Mouse (Mus musculus) forebrain, embryonic 12.5 days (tissue): ENCODE results near the gene Ankrd34b. TPM values are rescaled to one million over a fixed set of nuclear protein-coding genes. Genes with fewer than 3 reads are reported as not detected.

ENCODE experiments used
- ATAC-seq: fragments of 200-750 bp; cut with Nextera tagmentation; 2 replicates; pipeline ENCODE4 v1.8.0; 2017; ENCODE audit warnings: moderate TSS enrichment; ENCODE audit not compliant: low FRiP score
- H3K27ac ChIP-seq: fragments of 300-500 bp; sonication (generic); 2 replicates; pipeline ENCODE4 v1.5.1; 2016; ENCODE audit warnings: mild to moderate bottlenecking
- H3K27me3 ChIP-seq: fragments of 300-500 bp; sonication (generic); 2 replicates; pipeline ENCODE4 v1.6.1; 2016; ENCODE audit warnings: mild to moderate bottlenecking
- H3K36me3 ChIP-seq: fragments of 300-500 bp; sonication (generic); replicated peaks from 2 replicates; pipeline ENCODE4 v1.6.1; 2016; ENCODE audit warnings: mild to moderate bottlenecking
- H3K4me1 ChIP-seq: fragments of 300-500 bp; sonication (generic); 2 replicates; pipeline ENCODE4 v1.6.1; 2016
- H3K4me2 ChIP-seq: fragments of 300-500 bp; sonication (generic); 2 replicates; pipeline ENCODE4 v1.6.1; 2016; ENCODE audit warnings: mild to moderate bottlenecking, moderate library complexity
- H3K4me3 ChIP-seq: fragments of 300-500 bp; sonication (generic); replicated peaks from 2 replicates; pipeline ENCODE4 v1.5.1; 2016; ENCODE audit warnings: mild to moderate bottlenecking
- H3K9ac ChIP-seq: fragments of 300-500 bp; sonication (generic); 2 replicates; pipeline ENCODE4 v1.6.1; 2016; ENCODE audit warnings: mild to moderate bottlenecking
- H3K9me3 ChIP-seq: fragments of 300-500 bp; sonication (generic); 2 replicates; pipeline ENCODE4 v1.6.1; 2016
- WGBS: fragments of 180-500 bp; shearing (Covaris S2); methylation state at CpG from one replicate; pipeline ENCODE4 v1.1.7; 2016; 5-methylcytosine and 5-hydroxymethylcytosine counted together
- polyA plus RNA-seq: library from polyadenylated mRNA; unstranded; fragments of >200 nt; fragmentation: Nextera tagmentation; extraction: Ambion mirVana; gene quantifications from 2 replicates; pipeline ENCODE4 v1.2.1, GENCODE M21; 2016

The Ankrd34b gene
- polyA plus RNA-seq: 0.09 and 0.21 TPM in 2 replicates

GRCm38 (mm10) chr13:92425758-92426264 lies at the start of gene Ankrd34b:
Gene Ankrd34b, plus strand, starts transcription at chr13:92425896.
- Histone ChIP-seq H3K9ac (peak within 1 kb of the TSS; percentile 50), H3K4me1 (peaks cover 15% of the 10 kb centered on the region), H3K27ac (no peak within 1 kb of the TSS), H3K27me3 (peaks cover 64% of the 10 kb centered on the region), H3K36me3 (no peaks in the 10 kb centered on the region), H3K4me2 (peak within 1 kb of the TSS; percentile 96), H3K4me3 (peak within 1 kb of the TSS; percentile 68), H3K9me3 (no peaks in the 10 kb centered on the region)
- WGBS: under 1% methylated on average over 54 of the region's 54 CpGs
- ATAC-seq: peak; percentile 91

DNA sequence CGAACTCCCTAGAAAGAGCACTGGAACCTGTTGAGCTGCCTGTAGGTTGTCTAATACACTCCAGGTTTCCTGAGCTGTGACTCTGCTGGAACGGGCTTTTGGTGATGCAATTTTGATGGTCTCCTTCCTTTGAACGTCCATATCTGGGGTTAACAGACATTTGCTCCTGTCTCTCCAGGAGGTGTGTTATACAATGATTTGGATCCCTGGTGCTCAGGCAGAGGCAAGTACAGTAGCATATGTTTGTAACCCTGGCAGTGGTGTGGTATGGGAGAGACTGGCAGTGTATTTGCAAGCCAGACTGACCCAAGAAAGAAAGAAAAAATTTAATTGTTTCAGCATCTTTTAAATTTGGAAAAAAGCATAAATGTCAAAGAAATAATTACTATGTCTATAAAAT lies 38.3 kb upstream of the Ankrd34b start:
- H3K36me3 ChIP-seq: peaks cover 25% of the 10 kb centered on the region
- H3K4me1 ChIP-seq: no peaks in the 10 kb centered on the region
- no peak overlapping the region for H3K4me2 ChIP-seq
- H3K27ac ChIP-seq: no peak overlapping the region
- no peaks in the 10 kb centered on the region for H3K27me3 ChIP-seq
- no peak overlapping the region for H3K9ac ChIP-seq
- no peak overlapping the region for H3K4me3 ChIP-seq
- 95% methylated on average over 3 of the region's 3 CpGs for WGBS
- H3K9me3 ChIP-seq: no peaks in the 10 kb centered on the region
- ATAC-seq: no peak

DNA sequence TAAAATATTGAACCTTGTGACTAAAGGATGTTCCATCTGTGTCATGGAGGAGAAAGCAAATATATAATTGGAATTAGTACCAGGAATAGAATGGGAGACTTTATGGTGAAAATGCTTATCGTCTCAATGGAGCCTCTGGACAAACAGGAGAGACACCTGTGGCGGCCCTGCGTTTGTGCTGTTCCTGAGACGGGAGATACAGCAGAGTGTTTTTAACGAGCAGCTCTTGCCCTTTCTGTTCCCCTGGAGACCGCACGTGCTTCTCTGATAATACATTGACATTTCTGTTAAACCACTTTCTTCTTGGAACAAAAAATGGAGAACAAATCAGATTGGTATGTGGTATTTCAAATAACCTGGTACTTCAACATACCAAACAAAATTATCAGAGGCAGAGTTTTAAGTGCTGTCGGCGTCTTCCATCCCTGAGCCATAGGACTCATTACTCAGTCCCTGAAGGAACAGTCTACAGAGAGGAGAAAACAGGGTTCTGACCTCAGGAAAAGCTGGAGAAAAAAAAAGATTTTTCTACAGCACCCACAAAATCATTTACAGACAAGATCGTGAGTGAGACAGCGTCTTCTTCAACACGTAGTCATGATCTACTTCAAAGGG lies 32.5 kb upstream of the Ankrd34b start:
- no peak for ATAC-seq
- 77% methylated on average over 12 of the region's 12 CpGs for WGBS
- no peaks in the 10 kb centered on the region for H3K4me1 ChIP-seq
- no peaks in the 10 kb centered on the region for H3K27me3 ChIP-seq
- H3K9ac ChIP-seq: no peak overlapping the region
- no peaks in the 10 kb centered on the region for H3K9me3 ChIP-seq
- no peak overlapping the region for H3K27ac ChIP-seq
- no peak overlapping the region for H3K4me2 ChIP-seq
- no peaks in the 10 kb centered on the region for H3K36me3 ChIP-seq
- H3K4me3 ChIP-seq: no peak overlapping the region

DNA sequence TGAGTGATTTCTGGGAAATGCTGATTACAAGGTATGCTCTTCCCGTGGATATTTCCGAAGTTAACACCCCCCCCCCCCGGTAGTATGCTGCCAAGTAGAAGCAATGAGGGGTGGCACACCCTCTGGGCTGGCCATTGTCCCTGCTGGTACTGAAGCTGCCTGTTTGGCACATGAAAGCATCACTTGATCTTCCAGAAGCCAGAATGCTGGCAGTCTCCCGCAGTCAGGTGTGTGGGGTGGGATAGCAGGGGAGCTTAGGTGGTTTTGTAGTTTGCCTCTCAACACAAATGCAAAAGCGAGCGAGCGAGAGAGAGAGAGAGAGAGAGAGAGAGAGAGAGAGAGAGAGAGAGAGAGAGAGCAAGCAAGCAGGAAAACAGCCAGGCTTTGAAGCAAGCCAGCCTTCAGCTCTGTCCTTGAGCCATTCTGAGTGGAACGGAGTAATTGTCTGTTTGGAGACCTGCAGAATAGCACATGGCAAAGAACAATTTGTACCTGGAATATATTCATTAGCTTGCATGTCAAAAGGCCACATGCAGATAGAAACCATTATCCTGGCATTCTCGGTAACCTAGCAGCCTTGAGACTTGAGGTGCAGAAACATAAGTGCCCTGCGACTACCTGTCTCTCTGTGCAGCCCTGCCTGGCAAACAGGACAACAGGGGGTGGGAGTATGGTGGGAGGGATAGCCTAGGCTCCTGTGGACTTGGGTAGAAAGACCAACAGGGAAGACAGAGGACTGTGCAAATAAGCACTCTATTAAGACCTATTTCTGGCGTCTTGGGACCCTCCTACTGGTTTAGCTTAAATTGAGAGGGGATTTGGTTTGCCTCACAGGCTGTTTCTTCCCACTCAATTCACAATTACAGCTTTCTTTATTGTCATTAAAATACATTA lies 27.0 kb upstream of the Ankrd34b start:
- no peaks in the 10 kb centered on the region for H3K9me3 ChIP-seq
- H3K4me1 ChIP-seq: no peaks in the 10 kb centered on the region
- no peaks in the 10 kb centered on the region for H3K27me3 ChIP-seq
- H3K4me2 ChIP-seq: no peak overlapping the region
- H3K27ac ChIP-seq: no peak overlapping the region
- no peak overlapping the region for H3K4me3 ChIP-seq
- H3K9ac ChIP-seq: no peak overlapping the region
- 76% methylated on average over 11 of the region's 11 CpGs for WGBS
- ATAC-seq: no peak
- no peaks in the 10 kb centered on the region for H3K36me3 ChIP-seq

GRCm38 (mm10) chr13:92402063-92402462 lies 23.6 kb upstream of the Ankrd34b start:
- no peak for ATAC-seq
- WGBS: 74% methylated on average over 2 of the region's 2 CpGs
- Histone ChIP-seq H3K27me3 (no peaks in the 10 kb centered on the region), H3K4me1 (no peaks in the 10 kb centered on the region), H3K4me2 (no peak overlapping the region), H3K36me3 (no peaks in the 10 kb centered on the region), H3K4me3 (no peak overlapping the region), H3K9me3 (no peaks in the 10 kb centered on the region), H3K9ac (no peak overlapping the region), H3K27ac (no peak overlapping the region)

DNA sequence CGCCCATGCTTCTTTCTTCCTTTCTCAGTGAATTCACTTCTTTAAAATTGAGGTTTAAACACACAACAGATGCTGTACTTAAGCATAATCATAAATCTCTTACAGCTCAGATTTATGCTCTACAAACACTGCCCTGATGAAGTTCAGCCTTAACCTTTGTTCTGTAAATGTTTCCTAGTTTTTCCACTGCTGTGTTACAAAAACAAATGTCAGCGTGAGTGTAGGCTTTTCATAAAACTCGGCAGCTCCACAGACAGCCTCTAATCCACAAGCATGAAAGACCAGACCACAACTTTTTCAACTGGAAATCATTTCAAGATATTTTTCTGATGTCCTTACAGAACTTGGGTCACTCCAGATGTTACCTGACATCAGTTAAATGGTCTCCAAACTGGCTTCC lies 22.2 kb upstream of the Ankrd34b start:
- ATAC-seq: no peak
- no peaks in the 10 kb centered on the region for H3K27me3 ChIP-seq

DNA sequence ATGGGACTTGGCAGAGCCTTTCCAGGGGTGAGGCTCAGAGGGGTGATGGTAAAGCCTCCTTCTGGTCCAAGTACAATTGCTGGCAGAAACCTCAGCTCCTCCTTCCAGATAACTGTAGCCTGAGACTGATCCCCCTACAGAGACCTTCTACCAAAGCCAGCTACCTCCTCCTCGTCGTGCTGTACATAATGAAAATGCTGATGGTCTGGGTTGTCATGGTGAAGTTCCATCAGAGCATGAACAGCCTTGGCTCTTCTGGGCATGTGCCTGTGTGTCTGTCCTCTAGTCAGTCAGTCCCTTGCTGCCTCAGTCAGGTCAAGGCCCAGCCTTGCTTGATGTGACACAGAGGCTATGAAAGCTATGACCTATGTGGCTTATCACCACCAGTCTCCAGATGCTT lies 15.2 kb upstream of the Ankrd34b start:
- H3K4me3 ChIP-seq: no peak overlapping the region
- WGBS: 71% methylated on average over 2 of the region's 2 CpGs
- ATAC-seq: no peak
- no peaks in the 10 kb centered on the region for H3K9me3 ChIP-seq
- H3K27me3 ChIP-seq: no peaks in the 10 kb centered on the region
- H3K4me2 ChIP-seq: no peak overlapping the region
- H3K4me1 ChIP-seq: no peaks in the 10 kb centered on the region
- H3K36me3 ChIP-seq: no peaks in the 10 kb centered on the region
- no peak overlapping the region for H3K9ac ChIP-seq
- H3K27ac ChIP-seq: no peak overlapping the region

More for the DNA sequence above, 22.2 kb upstream of the Ankrd34b start:
- Histone ChIP-seq H3K9ac (no peak overlapping the region), H3K4me1 (no peaks in the 10 kb centered on the region), H3K27ac (no peak overlapping the region), H3K9me3 (no peaks in the 10 kb centered on the region), H3K36me3 (no peaks in the 10 kb centered on the region), H3K4me2 (no peak overlapping the region), H3K4me3 (no peak overlapping the region)
- 84% methylated on average over 3 of the region's 3 CpGs for WGBS

DNA sequence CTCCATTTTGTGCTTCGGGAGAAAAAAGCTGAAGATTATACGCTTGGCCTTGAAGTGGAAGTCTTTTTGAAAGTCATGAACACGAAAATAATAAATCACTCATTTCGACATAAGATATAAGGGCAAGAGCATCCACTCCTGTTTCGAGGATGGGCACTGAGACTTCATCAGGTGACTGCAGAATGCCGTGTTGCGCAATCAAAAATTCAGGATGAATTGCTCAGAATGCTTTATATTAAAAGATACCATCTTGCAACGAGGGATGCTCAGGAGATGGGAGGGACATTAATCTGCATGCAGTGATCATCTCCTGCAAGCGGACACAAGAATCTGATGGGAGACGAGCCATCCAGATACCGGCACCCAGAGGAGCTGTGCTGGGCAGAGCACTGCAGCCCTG lies 6.1 kb upstream of the Ankrd34b start:
- H3K27me3 ChIP-seq: peaks cover 20% of the 10 kb centered on the region
- no peak overlapping the region for H3K9ac ChIP-seq
- H3K27ac ChIP-seq: no peak overlapping the region
- ATAC-seq: no peak
- no peaks in the 10 kb centered on the region for H3K9me3 ChIP-seq
- H3K36me3 ChIP-seq: no peaks in the 10 kb centered on the region
- no peaks in the 10 kb centered on the region for H3K4me1 ChIP-seq
- 91% methylated on average over 11 of the region's 11 CpGs for WGBS
- no peak overlapping the region for H3K4me2 ChIP-seq
- no peak overlapping the region for H3K4me3 ChIP-seq

DNA sequence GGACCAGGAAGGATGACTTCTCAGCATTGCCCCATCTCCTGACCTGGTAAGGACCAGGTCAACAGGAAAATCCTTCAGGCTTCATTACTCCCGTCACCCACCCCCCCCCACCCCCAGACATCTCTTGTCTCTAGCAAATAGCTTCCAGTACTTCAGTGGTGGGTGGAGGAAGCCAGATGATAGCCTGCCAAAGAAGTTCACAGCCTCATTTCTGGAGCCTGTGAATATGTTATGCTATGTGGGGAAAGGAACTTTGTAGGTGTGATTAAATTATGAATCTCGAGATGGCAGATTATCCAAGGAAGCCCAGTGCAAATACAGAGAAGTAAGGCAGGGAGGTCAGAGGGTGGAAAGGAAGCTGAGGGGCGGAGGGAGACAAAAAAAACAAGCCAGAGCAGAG lies 2.0 kb upstream of the Ankrd34b start:
- Histone ChIP-seq H3K9me3 (no peaks in the 10 kb centered on the region), H3K4me2 (no peak overlapping the region), H3K36me3 (no peaks in the 10 kb centered on the region), H3K9ac (no peak overlapping the region), H3K27ac (no peak overlapping the region), H3K27me3 (peaks cover 59% of the 10 kb centered on the region), H3K4me1 (peaks cover 15% of the 10 kb centered on the region), H3K4me3 (no peak overlapping the region)
- WGBS: 62% methylated on average over 3 of the region's 3 CpGs
- ATAC-seq: no peak

GRCm38 (mm10) chr13:92426294-92427051 lies 777 bp downstream of the Ankrd34b start:
- peak overlapping the region; percentile 50 for H3K9ac ChIP-seq
- under 1% methylated on average over 86 of the region's 92 CpGs for WGBS
- ATAC-seq: peak; percentile 73
- no peak overlapping the region for H3K27ac ChIP-seq
- H3K27me3 ChIP-seq: peaks cover 64% of the 10 kb centered on the region
- peak overlapping the region; percentile 68 for H3K4me3 ChIP-seq
- H3K9me3 ChIP-seq: no peaks in the 10 kb centered on the region
- peak overlapping the region; percentile 96 for H3K4me2 ChIP-seq
- peaks cover 15% of the 10 kb centered on the region for H3K4me1 ChIP-seq
- H3K36me3 ChIP-seq: no peaks in the 10 kb centered on the region

DNA sequence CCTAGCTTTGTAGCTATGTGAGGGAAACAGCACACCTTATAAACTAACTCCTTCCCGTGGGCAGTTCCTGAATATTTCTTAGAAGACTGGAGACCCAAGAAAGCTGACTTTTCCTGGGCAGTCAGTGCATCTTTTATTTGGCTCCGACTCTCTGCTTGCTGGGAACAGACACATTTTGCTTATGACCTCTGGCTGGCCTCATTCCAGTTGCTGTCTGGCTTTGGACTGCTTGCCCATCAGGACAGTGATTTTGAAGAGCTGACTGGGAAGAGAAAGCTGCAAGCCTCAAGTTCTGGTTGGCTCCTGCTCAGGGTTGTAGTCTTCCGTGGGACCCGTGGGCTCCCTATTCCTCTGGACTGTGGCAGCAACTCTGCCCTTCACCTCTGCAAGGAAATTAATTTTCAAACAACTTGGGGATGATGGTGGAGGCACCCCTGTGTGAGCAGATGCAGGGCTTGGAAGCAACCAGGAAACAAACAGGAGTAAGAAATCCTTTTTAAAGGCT lies 1.7 kb downstream of the Ankrd34b start:
- Histone ChIP-seq H3K27me3 (peaks cover 64% of the 10 kb centered on the region), H3K4me3 (peak overlapping the region; percentile 68; the same call in 1 of the 2 replicates), H3K4me2 (peak overlapping the region; percentile 96; the same call in 1 of the 2 replicates), H3K4me1 (peaks cover 15% of the 10 kb centered on the region), H3K9ac (no peak overlapping the region), H3K36me3 (no peaks in the 10 kb centered on the region), H3K27ac (no peak overlapping the region), H3K9me3 (no peaks in the 10 kb centered on the region)
- ATAC-seq: no peak
- WGBS: 52% methylated on average over 4 of the region's 4 CpGs

- no peaks in the 10 kb centered on the region for H3K36me3 ChIP-seq
- WGBS: 88% methylated on average over 10 of the region's 10 CpGs
- no peak overlapping the region for H3K4me2 ChIP-seq
- H3K9me3 ChIP-seq: no peaks in the 10 kb centered on the region
- no peak overlapping the region for H3K27ac ChIP-seq
- H3K4me3 ChIP-seq: no peak overlapping the region
- no peaks in the 10 kb centered on the region for H3K4me1 ChIP-seq
- ATAC-seq: no peak
- H3K9ac ChIP-seq: no peak overlapping the region
- H3K27me3 ChIP-seq: no peaks in the 10 kb centered on the region
Measured at GRCm38 (mm10) chr13:92438656-92439055, 13.0 kb downstream of the Ankrd34b start.
